Mouse (Mus musculus): Measurements from ENCODE around the gene Gm9045. TPM values are rescaled to one million over a fixed set of nuclear protein-coding genes. Genes with fewer than 3 reads are reported as not detected.

The Gm9045 gene
- 0.12 TPM in 1 of 2 replicates, not detected in the other for polyA plus RNA-seq (2015; fragmentation: Nextera tagmentation; extraction: Ambion mirVana)

GRCm38 (mm10) chr10:118337731-118338130 lies at the start of gene Gm9045:
Gene Gm9045, minus strand, starts transcription at chr10:118337831.

GRCm38 (mm10) chr10:118354005-118354404 lies 16.4 kb upstream of the Gm9045 start, which contains the start of gene Gm9049:
Gene Gm9049, minus strand, starts transcription at chr10:118354105.

GRCm38 (mm10) chr10:118348579-118348978 lies 10.9 kb upstream of the Gm9045 start, which contains the start of gene Gm9048:
Gene Gm9048, minus strand, starts transcription at chr10:118348679.

GRCm38 (mm10) chr10:118343155-118343554 lies 5.5 kb upstream of the Gm9045 start, which contains the start of gene Gm9046:
Gene Gm9046, minus strand, starts transcription at chr10:118343255.

GRCm38 (mm10) chr10:118332308-118332707 lies 5.3 kb downstream of the Gm9045 start, which contains the start of gene Gm9044:
Gene Gm9044, minus strand, starts transcription at chr10:118332408.

GRCm38 (mm10) chr10:118326869-118327268 lies 10.8 kb downstream of the Gm9045 start, which contains the start of gene Gm9040:
Gene Gm9040, minus strand, starts transcription at chr10:118326969.

GRCm38 (mm10) chr10:118294938-118295337 lies 42.7 kb downstream of the Gm9045 start, which contains the start of gene Iltifb:
Gene Iltifb, minus strand, starts transcription at chr10:118295038.

Other genes starting within 250 kb of the Gm9045 start
- 15.1 and 15.2 TPM in 2 replicates for gene Mdm1, start 196.0 kb downstream of the Gm9045 start, polyA plus RNA-seq (2015; fragmentation: Nextera tagmentation; extraction: Ambion mirVana)
- gene Il22, start 132.9 kb downstream of the Gm9045 start, polyA plus RNA-seq (2015; fragmentation: Nextera tagmentation; extraction: Ambion mirVana) = not detected in 2 replicates
- 0.09 and 0.20 TPM in 2 replicates for gene Gm32717, start 97.1 kb downstream of the Gm9045 start, polyA plus RNA-seq (2015; fragmentation: Nextera tagmentation; extraction: Ambion mirVana)
- gene Gm32802, start 79.1 kb downstream of the Gm9045 start, polyA plus RNA-seq (2015; fragmentation: Nextera tagmentation; extraction: Ambion mirVana) = 0.09 and 0.20 TPM in 2 replicates
- 0.52 TPM in 1 of 2 replicates, not detected in the other for gene Iltifb, start 42.8 kb downstream of the Gm9045 start, polyA plus RNA-seq (2015; fragmentation: Nextera tagmentation; extraction: Ambion mirVana)
- gene Gm9040, start 10.9 kb downstream of the Gm9045 start, polyA plus RNA-seq (2015; fragmentation: Nextera tagmentation; extraction: Ambion mirVana) = not detected in 2 replicates
- gene Gm9044, start 5.4 kb downstream of the Gm9045 start, polyA plus RNA-seq (2015; fragmentation: Nextera tagmentation; extraction: Ambion mirVana) = not detected in 2 replicates
- not detected in 2 replicates for gene Gm9046, start 5.4 kb upstream of the Gm9045 start, polyA plus RNA-seq (2015; fragmentation: Nextera tagmentation; extraction: Ambion mirVana)
- 0.09 TPM in 1 of 2 replicates, not detected in the other for gene Gm9048, start 10.8 kb upstream of the Gm9045 start, polyA plus RNA-seq (2015; fragmentation: Nextera tagmentation; extraction: Ambion mirVana)
- gene Gm9049, start 16.3 kb upstream of the Gm9045 start, polyA plus RNA-seq (2015; fragmentation: Nextera tagmentation; extraction: Ambion mirVana) = 0.12 TPM in 1 of 2 replicates, not detected in the other
- not detected in 2 replicates for gene Ifng, start 103.2 kb upstream of the Gm9045 start, polyA plus RNA-seq (2015; fragmentation: Nextera tagmentation; extraction: Ambion mirVana)

Measured in neural tube, postnatal 0 days (tissue).